Mouse (Mus musculus): ENCODE data around the gene Zfp784.
A peak's percentile ranks its signal among the peaks of the same experiment; 100 is the strongest.
"Not testable (repeated sequence)": the region's sequence is repeated elsewhere in the genome, so short reads cannot be mapped to it uniquely, and the experiment has no call there.

The Zfp784 gene

DNA sequence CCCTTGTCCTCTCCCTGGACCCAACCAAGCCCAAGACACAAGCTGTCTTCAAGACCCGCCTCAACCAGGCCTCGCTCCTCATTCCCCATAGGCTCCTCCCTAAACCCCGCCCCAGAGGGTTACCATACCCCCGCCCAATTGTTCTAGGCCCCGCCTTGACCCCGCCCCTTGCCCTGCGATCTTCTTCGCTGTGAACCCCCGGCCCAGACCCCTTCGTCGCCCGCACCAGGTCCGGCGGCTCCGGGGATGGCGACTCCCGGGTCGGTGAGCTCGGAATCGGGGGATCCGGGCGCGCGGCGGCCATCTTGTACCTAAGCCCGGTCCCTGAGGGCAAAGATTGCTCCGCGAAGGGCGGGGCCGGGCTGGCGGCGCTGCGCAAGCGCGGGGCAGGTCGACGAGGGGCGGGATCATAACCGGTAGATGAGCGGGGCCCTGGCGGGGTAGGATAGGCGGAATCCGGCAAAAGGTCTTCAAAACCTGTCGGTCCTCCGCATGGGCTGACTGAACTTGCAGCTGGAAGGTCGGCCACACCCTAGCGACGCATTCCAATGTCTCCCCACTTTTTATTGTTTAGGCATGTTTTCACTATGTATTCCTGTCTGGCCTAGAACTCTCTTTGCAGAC lies at the start of gene Zfp784:
Zfp784 (minus strand) TSS at position 338 of the 624 bp plus-strand sequence.
- DNase-seq (ENCODE audit: low read depth, low spot score): peak; percentile 80

DNA sequence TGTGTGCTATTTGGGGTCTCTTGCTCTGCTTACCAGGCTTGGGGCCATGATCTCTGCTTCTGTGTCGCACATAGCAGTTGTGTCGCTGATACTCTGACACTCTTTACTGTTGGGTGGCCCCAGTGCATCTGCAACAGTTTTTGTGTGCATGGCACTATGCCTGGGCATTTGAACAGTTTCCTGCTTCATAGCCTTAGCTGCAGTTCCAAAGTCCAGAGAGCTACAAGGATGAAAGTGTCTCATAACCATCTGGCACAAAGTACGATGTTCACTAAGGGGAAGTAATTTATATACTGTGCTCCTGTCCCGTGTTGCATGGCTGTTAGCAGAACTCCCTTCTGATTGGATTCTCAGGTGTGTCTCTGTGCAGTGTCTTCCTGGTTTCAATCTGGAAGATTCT lies 49.6 kb upstream of the Zfp784 start:
- no peak for DNase-seq (ENCODE audit: low read depth, low spot score)

DNA sequence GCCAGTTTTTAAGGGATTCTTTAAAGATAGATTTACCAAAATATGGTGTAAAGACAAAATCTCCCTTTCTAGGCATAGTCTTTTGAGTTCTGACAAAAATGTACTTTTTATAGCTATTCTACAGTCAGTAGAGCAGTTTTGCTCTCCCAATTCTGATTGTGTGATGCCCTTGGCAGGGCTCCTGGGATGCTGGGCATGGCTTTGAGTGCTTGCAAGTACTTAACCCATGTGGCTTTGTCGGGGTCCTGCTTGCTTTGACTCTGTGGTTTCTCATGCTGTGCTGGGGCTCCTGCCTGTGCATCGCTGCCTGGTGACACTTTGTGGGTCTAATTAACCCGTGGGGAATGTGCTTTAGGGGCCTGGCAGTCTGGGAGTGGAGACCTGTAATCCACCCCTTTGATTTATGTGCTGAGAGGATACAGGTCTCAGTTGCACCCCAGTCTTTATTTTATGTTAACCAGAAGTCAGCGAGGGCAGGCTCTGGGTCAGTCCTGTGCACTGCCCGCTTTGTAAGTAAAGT lies 48.7 kb upstream of the Zfp784 start:
- no peak for DNase-seq (ENCODE audit: low read depth, low spot score)

DNA sequence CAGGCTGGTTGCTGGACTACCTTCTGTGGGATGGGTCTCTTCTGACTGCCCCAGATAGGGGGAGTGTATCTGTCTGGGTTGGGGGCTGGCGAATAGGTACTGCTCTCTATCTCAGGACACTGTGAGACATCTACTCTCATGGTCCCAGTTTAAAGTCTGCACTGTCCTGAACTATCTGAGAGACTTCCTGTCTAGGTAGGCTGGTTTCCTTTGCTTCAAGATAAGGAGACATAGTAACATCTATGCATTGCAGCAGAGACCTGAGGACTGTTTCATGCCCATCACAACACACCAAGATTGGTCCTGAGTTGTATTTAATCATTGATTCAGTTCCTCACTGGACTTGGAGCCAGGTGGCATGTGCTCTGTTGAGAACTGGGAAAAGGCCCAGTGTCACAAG lies 47.3 kb upstream of the Zfp784 start:
- DNase-seq (ENCODE audit: low read depth, low spot score): no peak

DNA sequence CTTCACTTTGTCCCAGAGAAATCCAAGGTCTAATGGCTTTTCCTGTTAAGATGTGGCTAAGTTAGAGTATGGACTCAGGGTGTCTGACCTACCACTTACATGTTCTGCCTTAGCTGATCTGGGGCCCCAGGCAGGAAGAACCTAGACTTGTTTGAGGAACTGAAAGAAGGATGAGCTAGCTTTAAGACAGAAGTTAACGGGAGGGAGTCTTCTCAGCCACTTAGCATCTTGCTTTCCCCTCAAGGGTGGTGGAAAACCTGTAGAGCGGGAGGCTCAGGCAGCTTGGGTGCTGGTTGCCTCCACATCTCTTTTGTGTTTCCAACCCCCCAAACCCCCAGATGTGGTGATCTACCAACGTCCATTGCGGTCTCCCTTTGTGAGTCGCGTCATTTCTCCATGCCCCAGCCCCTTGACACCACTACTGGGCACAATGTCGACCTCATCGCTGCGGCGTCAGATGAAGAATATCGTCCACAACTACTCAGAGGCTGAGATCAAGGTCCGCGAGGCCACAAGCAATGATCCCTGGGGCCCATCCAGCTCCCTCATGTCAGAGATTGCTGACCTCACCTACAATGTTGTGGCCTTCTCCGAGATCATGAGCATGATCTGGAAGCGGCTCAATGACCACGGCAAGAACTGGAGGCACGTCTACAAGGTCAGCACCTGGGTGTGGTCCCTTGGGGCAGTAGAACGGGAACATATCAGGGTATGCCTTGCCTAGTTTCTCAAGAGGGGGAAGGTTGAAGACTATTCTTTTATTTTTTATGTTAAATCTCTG lies 45.3 kb upstream of the Zfp784 start:
- no peak for DNase-seq (ENCODE audit: low read depth, low spot score)

DNA sequence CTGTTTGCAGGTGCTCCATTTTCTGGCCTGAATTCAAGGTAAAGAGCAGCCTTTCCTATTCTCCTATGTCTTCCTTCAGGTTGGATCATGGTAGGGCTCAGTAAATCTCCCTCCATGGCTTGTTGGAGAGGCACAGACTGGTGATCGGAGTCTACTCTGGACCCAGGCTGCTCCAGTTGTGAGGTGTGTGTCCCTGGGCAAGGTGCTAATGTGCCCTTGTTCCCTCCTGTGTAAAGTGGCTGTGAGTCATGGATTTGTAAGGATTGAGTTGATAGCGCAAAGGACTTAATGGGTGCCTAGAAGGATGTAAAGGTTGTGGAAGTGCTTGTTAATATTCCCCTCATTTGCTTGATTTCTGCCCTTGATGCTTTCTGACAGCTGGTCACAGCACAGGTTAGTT lies 43.7 kb upstream of the Zfp784 start:
- no peak for DNase-seq (ENCODE audit: low read depth, low spot score)

DNA sequence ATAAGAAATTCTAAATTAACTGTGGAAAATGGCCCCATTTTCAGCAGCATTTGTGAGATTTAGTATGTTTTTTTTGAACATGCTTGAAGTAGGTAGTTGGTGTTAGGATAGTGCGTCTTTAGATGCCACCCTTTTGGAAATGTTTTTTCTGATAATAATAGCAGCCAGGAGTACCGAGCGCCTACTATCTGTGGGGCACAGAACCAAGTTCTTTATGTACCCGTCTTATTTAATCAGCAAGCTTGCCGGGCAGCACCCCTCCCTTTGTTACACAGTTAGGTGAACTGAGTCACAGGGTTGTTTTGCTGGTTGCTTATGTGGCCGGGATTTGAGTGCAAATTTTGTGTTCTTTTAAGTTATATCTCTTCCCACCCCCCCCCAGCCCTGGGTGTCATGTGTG lies 43.0 kb upstream of the Zfp784 start:
- no peak for DNase-seq (ENCODE audit: low read depth, low spot score)

DNA sequence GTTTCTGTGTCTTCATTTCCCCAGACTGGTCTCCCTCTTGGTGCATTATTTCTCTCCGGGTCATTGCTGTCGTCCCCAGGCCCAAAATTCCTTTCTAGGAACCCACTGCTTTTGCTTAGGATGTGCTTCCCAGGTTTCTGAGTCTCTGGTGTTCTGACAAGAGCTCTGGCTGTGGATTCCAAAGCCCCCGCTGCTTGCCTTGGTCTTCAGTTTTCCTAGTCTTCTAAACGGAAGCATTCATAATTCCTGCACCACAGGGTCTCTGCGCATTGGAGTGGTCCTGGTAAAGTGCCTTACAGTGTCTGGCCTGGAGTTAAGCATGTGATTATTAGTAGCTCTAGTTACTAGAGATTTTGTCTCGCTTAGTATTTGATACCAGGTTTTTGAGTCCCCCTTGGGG lies 42.6 kb upstream of the Zfp784 start:
- no peak for DNase-seq (ENCODE audit: low read depth, low spot score)

DNA sequence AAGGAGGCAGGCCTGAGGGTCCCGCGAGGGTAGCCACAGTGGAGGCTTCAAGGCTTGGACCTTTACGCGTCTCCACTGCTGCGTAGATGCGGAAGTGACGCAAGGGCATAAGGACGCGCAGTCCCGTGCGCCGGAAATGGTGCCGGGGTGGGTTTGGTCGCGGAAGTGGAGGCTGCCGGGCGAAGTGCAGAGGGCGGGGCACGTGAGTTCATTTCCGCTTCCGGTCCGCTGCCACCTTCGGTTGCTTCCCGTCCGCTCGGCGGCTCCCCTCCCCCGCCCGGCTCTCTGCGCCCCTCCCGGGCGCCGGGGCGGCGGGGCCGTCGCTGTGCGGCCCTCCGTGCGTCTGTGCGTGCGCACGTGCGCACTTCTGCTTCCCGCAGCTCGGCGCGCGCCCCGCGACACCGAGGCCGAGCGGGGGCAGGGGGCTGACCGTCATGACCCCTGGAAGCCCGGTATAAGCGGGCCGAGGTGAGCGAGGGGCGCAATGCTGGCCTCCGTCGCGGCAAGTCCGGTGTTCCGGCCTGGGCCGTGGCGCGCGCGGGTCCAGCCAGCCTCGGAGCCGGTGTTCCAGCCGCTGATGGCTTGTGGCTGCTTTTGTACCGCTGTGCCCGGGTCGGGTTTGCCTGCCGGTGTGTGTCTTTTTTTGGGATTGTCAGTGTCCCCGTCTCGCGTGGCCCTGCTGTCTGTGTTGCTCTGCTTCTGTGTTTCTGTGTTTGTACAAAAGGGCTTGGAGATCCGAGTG lies 41.9 kb upstream of the Zfp784 start, which contains the start of gene Epn1:
Epn1 (plus strand) TSS at position 226 of the 742 bp plus-strand sequence.
- DNase-seq (ENCODE audit: low read depth, low spot score): peak; percentile 96

DNA sequence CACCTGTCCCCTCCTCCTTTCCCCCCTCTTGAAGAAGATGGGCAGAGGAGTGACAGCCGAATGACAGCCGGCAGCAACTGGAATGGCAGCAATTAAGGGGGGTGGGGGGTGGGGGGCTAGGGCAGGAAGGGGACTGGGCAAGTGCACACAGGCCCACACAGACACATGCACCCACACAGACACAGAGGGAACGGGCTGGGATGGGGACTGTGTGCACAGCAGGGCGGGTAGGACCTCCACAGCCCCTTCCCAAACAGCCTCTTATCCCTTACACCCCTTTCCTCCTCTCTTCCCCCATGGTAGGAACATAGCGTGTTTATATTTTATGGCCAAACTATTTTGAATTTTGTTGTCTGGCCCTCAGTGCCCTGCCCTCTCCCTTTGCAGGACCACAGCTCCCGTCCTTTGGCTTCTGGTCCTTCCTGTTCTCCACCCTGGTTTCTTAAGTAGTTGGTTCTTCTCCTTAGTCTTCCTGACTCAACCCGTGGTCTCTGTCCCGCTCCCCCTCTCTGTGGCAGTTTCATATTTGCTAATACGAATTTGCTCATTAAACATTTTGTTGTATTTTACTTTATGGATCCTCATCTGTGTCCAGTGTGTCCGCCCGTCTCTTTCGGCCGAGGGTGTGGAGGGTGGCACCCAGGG lies 41.2 kb upstream of the Zfp784 start:
- DNase-seq (ENCODE audit: low read depth, low spot score): not testable (repeated sequence)

DNA sequence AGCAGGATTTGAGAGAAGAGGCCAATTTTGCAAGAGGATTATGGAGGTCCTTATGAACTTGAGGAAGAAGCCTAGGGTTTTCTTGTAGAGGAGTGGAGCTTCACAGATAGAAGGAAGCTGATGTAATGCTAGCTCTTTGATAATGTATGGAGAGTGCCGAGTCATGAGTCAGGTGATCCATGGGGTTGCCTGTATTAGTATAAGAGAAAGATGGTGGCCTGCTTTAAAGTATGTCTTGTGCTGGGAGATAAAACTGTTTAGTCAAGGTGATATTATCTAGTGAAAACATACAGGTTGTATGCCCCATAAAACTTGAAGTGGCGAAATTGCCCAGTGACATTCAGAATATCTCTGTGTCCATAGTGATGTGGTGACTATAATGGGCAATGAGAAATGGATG lies 38.7 kb upstream of the Zfp784 start:
- DNase-seq (ENCODE audit: low read depth, low spot score): no peak

DNA sequence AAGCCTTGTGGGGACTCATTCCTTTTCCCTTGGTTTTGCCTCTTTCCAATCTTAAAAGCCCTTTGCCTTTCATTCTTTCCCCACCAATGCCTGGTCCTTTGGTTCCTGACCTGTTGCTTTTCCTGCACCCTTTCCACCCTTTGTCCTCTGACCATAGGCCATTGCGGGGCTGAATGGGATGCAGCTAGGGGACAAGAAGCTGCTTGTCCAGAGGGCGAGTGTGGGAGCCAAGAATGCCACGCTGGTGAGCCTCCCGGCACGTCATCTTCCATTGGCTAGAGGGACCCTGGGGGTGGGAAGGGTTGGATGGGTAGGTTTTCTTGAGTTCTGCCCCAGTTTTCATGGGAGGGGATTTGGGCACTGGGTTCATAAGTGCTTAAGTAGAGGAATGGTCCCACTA lies 36.7 kb upstream of the Zfp784 start:
- DNase-seq (ENCODE audit: low read depth, low spot score): no peak

DNA sequence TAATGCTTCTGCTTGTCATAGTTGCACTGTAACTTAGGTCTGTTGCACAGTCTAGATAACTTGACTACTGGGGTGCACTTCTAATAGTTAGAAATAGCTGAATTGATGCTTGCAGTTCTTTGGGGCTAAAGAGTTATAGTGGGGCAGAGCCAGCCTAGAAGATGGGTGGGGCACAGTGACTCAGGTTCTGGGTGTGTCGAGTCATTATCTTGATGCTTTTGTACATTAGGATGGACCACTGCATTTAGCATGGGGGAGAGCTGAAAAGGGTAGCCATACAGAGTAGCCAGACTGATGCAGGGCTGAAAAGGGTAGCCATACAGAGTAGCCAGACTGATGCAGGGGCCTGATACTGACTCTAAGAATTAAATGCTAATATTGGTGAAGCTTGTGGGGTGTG lies 35.3 kb upstream of the Zfp784 start:
- no peak for DNase-seq (ENCODE audit: low read depth, low spot score)

DNA sequence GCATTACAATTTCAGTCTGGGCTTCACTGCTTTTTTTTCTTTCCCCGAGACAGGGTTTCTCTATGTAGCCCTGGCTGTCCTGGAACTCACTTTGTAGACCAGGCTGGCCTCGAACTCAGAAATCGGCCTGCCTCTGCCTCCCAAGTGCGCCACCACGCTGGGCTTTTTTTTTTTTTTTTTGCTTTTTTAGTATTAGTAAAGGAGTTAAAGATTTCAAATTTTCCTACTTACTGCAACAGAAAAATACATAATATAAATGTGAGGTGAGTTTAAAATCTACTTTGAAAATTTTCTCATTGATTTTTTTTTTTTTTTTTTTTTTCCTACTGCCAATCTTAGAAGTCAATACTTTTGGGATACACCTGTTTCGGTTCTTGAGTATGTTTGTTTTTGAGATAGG lies 26.6 kb upstream of the Zfp784 start:
- DNase-seq (ENCODE audit: low read depth, low spot score): no peak

DNA sequence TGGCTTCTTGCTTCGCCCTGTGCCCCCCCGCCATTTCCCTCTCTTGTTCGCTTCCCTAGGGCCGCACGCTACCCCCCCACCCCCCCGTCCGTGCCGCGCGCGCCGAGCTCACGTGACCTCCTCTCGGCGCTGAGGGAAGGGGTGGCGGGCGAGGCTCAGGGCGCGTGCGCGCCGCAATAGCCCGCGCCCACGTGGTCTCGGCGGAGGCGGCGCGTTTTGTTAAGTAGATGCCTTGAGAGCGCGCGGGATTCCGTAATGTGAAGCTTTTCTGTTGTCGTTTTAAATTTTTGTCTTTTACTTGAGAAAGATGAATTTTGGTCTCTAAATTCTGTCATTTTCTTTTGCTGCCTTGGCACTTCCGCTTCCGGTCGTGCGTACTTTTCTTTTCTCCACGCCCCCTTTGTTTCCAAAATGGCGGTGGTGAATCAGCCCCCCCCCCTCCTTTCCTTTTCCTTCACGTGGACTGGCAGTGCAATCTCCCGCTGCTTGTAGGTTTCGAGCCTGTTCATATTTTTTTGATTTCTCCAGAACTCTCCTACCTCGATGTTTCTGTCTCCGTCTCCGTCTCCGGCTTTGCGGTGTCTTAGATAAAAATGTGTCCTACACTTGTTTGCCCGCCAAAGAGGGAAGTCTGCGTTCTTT lies 24.2 kb upstream of the Zfp784 start:
- DNase-seq (ENCODE audit: low read depth, low spot score): peak; percentile 79

DNA sequence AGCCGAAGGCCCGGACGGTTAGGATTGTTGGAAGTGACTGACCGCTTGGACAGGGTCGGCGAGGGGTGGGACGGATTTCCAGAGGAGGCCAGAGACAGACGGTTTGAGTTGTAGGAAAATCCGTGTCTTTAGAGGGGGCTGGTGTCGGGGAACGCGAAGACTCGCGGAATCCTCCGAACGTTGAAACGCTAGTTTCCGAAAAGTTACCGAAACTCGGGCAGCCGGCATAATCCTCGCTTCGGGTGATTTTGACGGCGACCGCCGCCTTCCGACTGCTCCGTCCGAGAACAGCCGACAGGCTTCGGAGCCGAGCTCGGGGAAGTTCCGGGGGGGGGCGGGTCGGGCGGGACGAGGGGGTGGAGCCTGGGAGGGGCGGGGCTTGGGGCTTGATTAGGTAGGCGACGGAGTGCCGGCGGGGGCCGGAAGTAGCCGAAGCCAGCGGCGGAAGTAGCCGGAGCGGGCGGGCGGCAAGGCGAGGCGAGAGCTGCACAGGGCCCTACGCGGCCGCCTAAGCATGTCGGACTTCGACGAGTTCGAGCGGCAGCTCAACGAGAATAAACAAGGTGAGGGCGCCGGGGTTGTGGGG lies 23.6 kb upstream of the Zfp784 start, which contains the start of gene U2af2:
U2af2 (plus strand) TSS at position 370 of the 586 bp plus-strand sequence.
- peak; percentile 92 for DNase-seq (ENCODE audit: low read depth, low spot score)

DNA sequence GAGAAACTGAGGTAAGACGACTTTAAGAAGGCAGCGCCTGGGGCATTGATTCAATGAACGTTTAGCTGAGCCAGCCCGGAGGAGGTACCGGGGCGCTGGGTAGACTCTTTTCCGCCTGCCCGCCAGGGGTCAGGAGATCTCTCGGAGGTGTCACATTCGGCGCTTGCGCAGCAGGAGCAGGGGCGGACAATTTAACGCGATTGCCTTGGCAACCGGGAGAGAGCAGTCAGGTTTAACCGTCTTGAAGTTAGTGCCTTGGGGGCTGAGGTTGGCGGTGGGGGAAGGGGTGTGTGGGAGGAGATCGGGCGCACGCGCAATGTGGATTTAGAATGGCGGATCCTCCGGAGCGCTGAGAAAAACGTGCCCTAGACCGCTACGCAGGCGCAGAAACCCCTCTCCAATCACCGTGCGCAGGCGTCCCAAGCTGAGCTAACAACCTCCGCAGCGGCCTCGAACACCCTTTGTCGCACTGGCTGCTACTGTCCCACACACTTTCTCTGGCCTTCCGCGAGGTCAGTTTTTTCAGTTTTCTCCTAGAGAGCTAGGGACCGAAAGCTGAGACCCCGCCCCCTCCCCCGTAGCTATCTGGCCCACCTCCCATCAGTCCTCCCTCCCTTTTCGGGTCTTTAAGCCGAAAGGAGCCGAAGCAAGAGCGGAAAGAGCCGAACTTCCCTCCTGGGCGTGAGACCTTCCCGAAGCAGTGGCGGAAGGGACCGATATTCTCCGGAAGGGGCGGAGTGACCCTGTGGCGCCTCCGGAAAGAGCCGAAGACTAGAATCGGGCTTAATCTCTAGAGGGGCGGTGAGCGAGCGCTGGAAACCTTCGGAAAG lies 22.9 kb upstream of the Zfp784 start:
- peak; percentile 98 for DNase-seq (ENCODE audit: low read depth, low spot score)

DNA sequence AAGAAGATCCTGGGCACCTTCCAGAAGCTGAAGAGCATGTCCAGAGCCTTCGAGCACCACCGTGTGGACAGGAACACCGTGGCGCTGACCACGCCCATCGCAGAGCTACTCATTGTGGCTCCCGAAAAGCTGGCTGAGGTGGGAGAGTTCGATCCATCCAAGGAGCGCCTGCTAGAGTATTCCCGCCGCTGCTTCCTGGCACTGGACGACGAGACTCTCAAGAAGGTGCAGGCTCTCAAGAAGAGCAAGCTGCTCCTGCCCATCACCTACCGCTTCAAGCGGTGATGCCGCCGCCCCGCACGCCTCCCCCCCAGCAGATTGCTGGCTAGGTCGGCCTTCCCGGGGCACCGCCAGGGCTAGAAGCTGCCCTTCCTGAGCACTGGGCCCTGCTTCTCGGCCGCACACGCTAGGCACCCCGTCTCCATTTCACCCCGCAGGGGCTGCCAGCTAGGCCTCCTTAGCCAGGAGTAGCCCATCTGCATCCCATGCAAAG lies 22.0 kb upstream of the Zfp784 start:
- DNase-seq (ENCODE audit: low read depth, low spot score): peak; percentile 71

DNA sequence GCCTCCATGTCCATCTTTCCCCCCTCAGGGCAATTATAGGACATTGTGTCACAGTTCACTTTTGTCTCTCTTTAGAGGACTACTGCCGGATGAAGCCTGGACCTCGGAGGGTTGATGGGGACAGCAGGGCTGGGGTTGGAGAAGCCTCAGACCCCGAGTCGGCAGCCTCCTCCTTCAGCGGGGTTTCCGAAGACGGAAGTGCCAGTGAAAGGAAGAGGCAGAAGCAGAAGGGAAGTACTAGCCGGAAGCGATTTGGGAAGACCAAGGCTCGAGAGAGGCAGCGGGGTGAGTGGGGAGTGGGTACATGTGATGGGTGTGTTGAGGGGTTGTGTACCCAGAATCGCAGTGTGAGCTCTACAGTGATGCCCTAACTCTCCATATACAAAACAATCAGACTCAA lies 21.2 kb upstream of the Zfp784 start:
- no peak for DNase-seq (ENCODE audit: low read depth, low spot score)

DNA sequence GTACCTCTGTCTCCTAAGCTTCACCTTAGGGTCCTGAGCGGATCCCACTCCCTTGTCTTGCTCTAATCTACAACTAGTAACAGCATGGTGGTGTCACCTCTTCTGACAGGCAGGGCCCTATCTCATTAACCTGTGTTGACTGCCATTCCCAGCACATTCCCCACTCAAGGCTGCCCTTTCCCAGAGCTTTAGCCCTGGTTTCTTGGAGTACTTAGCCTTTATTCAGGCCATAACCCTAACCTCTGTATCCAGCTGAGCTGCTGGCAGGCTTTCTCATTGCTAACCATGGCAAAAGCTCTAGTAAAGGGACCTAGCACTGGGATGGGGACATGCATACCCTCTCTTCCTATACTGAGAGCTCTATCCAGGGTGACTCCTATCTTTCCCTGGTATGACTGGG lies 20.4 kb upstream of the Zfp784 start:
- no peak for DNase-seq (ENCODE audit: low read depth, low spot score)
